Mouse (Mus musculus) neural tube, embryonic 14.5 days (tissue): ENCODE measurements around the gene Akap13. TPM values are rescaled to one million over a fixed set of nuclear protein-coding genes. Genes with fewer than 3 reads are reported as not detected.

Source experiments
- ATAC-seq: fragments of 200-750 bp; cut with Nextera tagmentation; 2 replicates; pipeline ENCODE4 v1.8.0; 2017; ENCODE audit warnings: low read depth, mild to moderate bottlenecking, moderate TSS enrichment, moderate library complexity
- H3K27ac ChIP-seq: fragments of 300-500 bp; sonication (generic); 2 replicates; pipeline ENCODE4 v1.5.1; 2014; ENCODE audit warnings: low read depth, mild to moderate bottlenecking, control low read depth, low read length, moderate library complexity, mixed read lengths
- H3K27me3 ChIP-seq: fragments of 300-500 bp; sonication (generic); 2 replicates; pipeline ENCODE4 v1.6.1; 2014; ENCODE audit warnings: low read length; ENCODE audit not compliant: control insufficient read depth, insufficient read depth
- H3K36me3 ChIP-seq: fragments of 300-500 bp; sonication (generic); 2 replicates; pipeline ENCODE4 v1.6.1; 2014; ENCODE audit warnings: low read length, mixed read lengths; ENCODE audit not compliant: control insufficient read depth, insufficient read depth
- H3K4me1 ChIP-seq: fragments of 300-500 bp; sonication (generic); 2 replicates; pipeline ENCODE4 v1.6.1; 2014; ENCODE audit warnings: low read length; ENCODE audit not compliant: control insufficient read depth, insufficient read depth
- H3K4me2 ChIP-seq: fragments of 300-500 bp; sonication (generic); 2 replicates; pipeline ENCODE4 v1.6.1; 2014; ENCODE audit warnings: mild to moderate bottlenecking, low read depth, low read length, control low read depth
- H3K4me3 ChIP-seq: fragments of 300-500 bp; sonication (generic); 2 replicates; pipeline ENCODE4 v1.5.1; 2014; ENCODE audit warnings: low read depth, low read length, control low read depth, mixed read lengths
- H3K9ac ChIP-seq: fragments of 300-500 bp; sonication (generic); replicated peaks from 2 replicates; pipeline ENCODE4 v1.6.1; 2014; ENCODE audit warnings: low read depth, mild to moderate bottlenecking, control low read depth, low read length, mixed read lengths
- H3K9me3 ChIP-seq: fragments of 300-500 bp; sonication (generic); 2 replicates; pipeline ENCODE4 v1.6.1; 2016; ENCODE audit warnings: low read length; ENCODE audit not compliant: control insufficient read depth
- WGBS: fragments of 180-500 bp; shearing (Covaris S2); extraction: QIAGEN DNeasy Blood & Tissue Kit; methylation state at CpG from one replicate; pipeline ENCODE4 v1.1.7; 2014; 5-methylcytosine and 5-hydroxymethylcytosine counted together
- polyA plus RNA-seq: library from polyadenylated mRNA; unstranded; fragments of >200 nt; fragmentation: Nextera tagmentation; extraction: Ambion mirVana; gene quantifications from 2 replicates; pipeline ENCODE4 v1.2.1, GENCODE M21; 2014

Gene Akap13
- polyA plus RNA-seq, 1 experiment from 2014 or later = 19.8 TPM

DNA sequence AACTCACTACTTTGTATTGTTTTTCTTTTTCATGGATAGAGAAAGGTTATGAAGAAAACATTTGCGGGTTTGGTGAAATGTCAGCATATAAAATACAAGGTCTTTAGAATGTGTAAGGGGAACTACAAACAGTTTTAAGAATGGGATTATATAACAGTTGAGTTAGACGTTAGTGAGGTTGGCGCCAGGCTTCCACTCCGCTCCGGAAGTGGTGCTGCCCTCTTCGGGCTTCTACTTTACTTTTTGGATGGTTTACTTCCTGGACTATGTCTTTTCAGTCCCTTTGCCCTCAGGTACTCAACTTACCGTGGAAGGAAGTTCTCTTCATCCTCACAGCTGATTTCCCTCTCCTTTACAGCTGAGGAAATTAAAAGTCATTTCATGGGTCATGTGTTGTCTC, 43.9 kb downstream of the Akap13 start:
- no peaks in the 10 kb centered on the region for H3K4me1 ChIP-seq
- no peak overlapping the region for H3K4me3 ChIP-seq
- no peak overlapping the region for H3K9ac ChIP-seq
- no peaks in the 10 kb centered on the region for H3K27me3 ChIP-seq
- no peak overlapping the region for H3K27ac ChIP-seq
- no peaks in the 10 kb centered on the region for H3K36me3 ChIP-seq
- 90% methylated on average over 7 of the region's 7 CpGs for WGBS
- H3K9me3 ChIP-seq = no peaks in the 10 kb centered on the region
- no peak overlapping the region for H3K4me2 ChIP-seq
- ATAC-seq = no peak

DNA sequence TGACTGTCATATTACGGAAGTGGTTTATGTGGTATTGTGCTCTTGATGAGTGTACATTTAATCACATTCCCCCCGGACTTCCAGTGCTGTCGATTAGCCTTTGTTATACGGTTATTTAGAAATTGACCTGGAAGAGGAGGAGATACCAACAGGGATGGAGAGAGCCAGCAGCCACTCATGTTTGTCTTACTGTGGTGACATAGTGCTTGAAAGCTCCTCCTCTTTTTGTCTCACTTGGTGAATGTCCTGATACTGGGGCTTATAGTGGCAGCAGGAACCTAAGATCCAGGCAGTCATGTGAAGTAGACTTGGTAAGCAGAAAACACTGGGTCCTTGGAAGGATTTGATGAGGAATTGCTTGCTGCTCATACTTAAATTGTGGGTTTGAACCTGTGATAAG, 44.8 kb downstream of the Akap13 start:
- H3K27me3 ChIP-seq = no peaks in the 10 kb centered on the region
- no peaks in the 10 kb centered on the region for H3K36me3 ChIP-seq
- no peaks in the 10 kb centered on the region for H3K9me3 ChIP-seq
- no peak overlapping the region for H3K27ac ChIP-seq
- no peak overlapping the region for H3K9ac ChIP-seq
- 91% methylated on average over 4 of the region's 4 CpGs for WGBS
- H3K4me3 ChIP-seq = no peak overlapping the region
- no peak for ATAC-seq
- no peaks in the 10 kb centered on the region for H3K4me1 ChIP-seq
- H3K4me2 ChIP-seq = no peak overlapping the region

DNA sequence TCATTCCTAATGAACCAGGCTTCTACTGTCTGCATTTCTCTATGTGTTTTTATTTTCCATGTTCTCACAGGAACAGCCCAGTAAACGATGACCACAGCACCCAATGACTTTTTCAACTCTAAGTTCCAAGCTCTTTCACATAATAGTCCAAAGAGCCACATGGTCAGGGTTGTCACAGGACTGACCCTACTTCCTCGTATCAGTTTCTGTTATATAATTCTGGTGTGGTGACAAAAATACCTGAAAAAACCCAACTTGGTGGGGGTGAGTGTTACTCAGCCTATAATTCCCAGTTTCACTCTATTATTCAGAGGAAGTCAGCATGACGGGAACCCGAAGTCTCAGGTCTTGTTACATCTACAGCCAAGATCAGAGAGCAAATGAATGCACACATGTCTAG, 45.5 kb downstream of the Akap13 start:
- no peaks in the 10 kb centered on the region for H3K4me1 ChIP-seq
- WGBS = 90% methylated on average over 4 of the region's 4 CpGs

DNA sequence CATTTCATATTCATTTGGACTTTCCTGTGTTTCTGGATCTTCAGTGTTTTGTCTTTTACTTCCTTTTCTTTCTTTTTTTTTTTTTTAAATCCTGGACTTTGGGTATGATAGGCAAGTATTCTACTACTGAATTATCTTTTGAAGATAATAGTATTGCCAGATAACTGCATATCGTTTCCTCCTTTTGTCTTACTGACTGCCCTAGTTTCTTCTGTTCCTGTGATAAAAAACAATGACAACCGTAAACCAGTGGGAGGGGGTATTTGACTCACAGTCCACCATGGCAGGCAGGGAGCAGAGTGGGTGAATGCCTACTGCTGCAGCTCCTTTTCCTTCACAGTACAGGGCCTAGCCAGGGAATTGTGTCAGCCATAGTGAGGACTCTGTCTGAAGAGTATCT, 49.2 kb downstream of the Akap13 start:
- H3K27me3 ChIP-seq = no peaks in the 10 kb centered on the region
- H3K36me3 ChIP-seq = no peaks in the 10 kb centered on the region
- WGBS = 17% methylated on average over 2 of the region's 2 CpGs
- no peaks in the 10 kb centered on the region for H3K9me3 ChIP-seq
- H3K4me2 ChIP-seq = no peak overlapping the region
- no peak overlapping the region for H3K27ac ChIP-seq
- H3K4me1 ChIP-seq = no peaks in the 10 kb centered on the region
- no peak overlapping the region for H3K9ac ChIP-seq
- no peak overlapping the region for H3K4me3 ChIP-seq
- ATAC-seq = no peak

More for the DNA sequence above, 45.5 kb downstream of the Akap13 start:
- H3K27me3 ChIP-seq = no peaks in the 10 kb centered on the region
- no peak overlapping the region for H3K4me3 ChIP-seq
- H3K4me2 ChIP-seq = no peak overlapping the region
- H3K36me3 ChIP-seq = no peaks in the 10 kb centered on the region
- no peak for ATAC-seq
- no peak overlapping the region for H3K9ac ChIP-seq
- no peaks in the 10 kb centered on the region for H3K9me3 ChIP-seq
- no peak overlapping the region for H3K27ac ChIP-seq

DNA sequence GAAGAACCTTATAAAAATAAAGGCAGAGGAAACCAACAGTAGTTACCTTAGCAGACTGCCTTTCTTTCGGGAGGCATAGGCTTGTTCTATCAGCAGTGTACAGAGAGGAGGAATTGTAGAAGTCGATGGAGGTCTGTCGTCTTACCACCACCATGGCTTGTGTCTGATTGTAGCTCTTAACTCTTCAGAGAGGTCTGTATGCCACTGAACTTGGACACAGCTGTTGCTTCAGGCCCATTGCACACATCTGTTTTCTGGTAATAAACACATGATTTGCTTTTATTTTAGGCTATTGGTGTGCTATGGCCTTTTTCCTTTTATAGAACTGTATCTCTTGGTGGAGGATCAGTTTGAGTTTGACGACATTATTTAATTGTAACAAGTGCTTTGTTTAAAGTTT, 51.3 kb downstream of the Akap13 start:
- no peaks in the 10 kb centered on the region for H3K36me3 ChIP-seq
- 86% methylated on average over 4 of the region's 4 CpGs for WGBS
- no peak for ATAC-seq
- H3K4me2 ChIP-seq = no peak overlapping the region
- no peaks in the 10 kb centered on the region for H3K27me3 ChIP-seq
- H3K9me3 ChIP-seq = no peaks in the 10 kb centered on the region
- H3K4me1 ChIP-seq = no peaks in the 10 kb centered on the region
- no peak overlapping the region for H3K9ac ChIP-seq
- H3K27ac ChIP-seq = no peak overlapping the region
- H3K4me3 ChIP-seq = no peak overlapping the region

DNA sequence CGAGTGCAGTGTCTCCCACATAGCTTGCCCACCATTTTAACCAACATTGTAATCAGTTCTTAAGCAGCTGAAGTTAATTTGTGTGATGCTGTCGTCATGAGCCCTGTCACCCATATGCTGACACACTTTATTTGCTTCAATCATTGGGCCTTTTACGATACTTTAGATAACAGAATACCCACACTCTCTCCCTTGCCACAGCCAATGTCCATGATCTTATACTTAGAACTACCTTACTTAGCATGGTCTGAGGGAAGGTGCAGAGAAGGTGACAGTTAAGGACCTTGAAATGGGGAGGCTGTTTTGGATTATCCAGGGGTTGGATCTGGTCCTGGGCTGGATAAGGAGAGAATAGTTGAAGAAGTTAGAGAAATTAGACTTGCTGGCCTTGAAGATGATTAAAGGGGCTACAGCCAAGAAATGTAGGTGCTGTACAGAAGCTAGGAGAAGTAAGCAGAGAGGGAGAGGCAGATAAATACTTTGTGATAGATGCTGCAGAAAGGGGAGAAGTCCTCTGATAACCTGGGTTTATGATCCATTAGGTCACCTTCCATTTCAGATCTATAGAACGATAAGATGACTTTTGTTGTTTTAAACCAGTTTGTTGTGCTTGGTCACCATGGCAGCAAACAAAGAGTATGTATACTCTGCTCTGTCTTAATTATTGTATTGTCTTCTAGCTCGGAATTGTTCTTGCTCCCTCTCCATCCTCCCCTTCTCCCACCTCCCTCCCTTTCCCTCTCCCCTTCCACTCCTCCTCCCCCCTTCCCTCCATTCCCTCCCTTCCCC, 53.9 kb downstream of the Akap13 start:
- WGBS = 57% methylated on average over 5 of the region's 5 CpGs
- Histone ChIP-seq H3K9ac (no peak overlapping the region), H3K36me3 (no peaks in the 10 kb centered on the region), H3K4me1 (no peaks in the 10 kb centered on the region), H3K4me2 (no peak overlapping the region), H3K27ac (no peak overlapping the region), H3K9me3 (no peaks in the 10 kb centered on the region), H3K4me3 (no peak overlapping the region), H3K27me3 (no peaks in the 10 kb centered on the region)
- ATAC-seq = no peak

DNA sequence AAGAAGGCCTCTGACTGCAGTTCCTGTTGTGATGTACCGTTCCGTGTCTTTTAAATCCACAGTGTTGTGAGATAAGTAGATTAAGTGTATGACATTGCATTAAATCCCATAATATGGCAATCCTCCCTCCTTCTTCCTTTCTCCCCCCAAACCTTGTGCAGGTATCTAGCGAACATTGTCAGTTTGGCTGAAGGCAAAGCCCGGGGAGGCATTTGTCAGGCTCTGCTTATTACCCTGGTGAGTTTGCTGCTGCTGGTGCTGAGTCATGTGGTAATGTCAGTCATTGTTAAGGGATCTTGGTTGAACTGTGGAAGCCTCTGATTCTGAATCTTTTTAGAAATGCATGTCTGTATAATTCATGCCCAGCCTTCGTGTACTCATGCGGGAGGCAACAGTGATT, 60.1 kb downstream of the Akap13 start:
- Histone ChIP-seq H3K9me3 (no peaks in the 10 kb centered on the region), H3K4me3 (no peak overlapping the region), H3K4me1 (no peaks in the 10 kb centered on the region), H3K27ac (no peak overlapping the region), H3K36me3 (no peaks in the 10 kb centered on the region), H3K27me3 (no peaks in the 10 kb centered on the region), H3K4me2 (no peak overlapping the region), H3K9ac (no peak overlapping the region)
- 89% methylated on average over 6 of the region's 6 CpGs for WGBS
- ATAC-seq = no peak

DNA sequence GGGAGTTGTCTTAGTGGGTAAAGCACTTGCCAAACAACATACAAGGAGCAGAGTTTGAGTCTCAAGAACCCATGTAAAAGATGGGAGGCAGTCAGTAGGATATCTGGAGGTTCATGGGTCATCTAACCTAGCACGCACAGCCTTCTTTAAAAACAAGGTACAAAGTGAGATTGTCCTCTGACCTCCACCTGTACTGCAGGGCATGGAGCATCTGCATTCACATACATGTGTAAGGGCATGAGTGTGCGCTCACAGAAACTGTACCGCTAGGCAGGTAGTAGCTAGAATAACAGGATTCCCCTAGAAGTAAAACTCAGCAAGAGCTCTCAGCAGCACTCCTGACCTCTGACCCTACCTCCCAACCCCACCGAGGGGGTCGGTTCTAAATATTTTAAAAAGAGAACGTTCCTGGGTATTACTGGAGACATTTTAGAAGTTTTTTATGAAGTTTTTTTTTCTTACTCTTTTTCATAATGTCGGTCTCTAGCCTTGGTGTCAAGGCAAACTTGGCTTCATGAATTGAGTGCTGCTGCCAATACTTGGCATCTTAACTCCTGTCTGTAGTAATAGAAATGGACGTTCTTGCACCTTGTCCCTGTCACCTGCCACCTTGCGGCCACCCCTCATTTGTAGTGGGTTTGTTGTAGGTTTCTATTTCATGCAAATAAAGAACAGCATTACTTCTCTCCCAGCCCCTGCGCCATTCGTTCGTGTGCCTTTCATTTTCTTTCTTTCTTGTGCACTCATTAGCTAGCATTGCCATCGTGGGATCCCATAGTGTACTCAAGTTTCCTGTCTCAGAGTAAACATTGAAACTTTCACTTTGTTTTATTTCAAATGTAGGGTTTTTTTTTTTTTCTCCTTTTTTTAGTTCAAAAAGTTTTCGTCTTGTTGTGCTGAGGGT, 61.6 kb downstream of the Akap13 start:
- no peaks in the 10 kb centered on the region for H3K36me3 ChIP-seq
- no peaks in the 10 kb centered on the region for H3K27me3 ChIP-seq
- no peak overlapping the region for H3K4me2 ChIP-seq
- no peaks in the 10 kb centered on the region for H3K4me1 ChIP-seq
- no peaks in the 10 kb centered on the region for H3K9me3 ChIP-seq
- no peak overlapping the region for H3K4me3 ChIP-seq
- ATAC-seq = no peak
- no peak overlapping the region for H3K9ac ChIP-seq
- H3K27ac ChIP-seq = no peak overlapping the region
- WGBS = 88% methylated on average over 14 of the region's 14 CpGs

DNA sequence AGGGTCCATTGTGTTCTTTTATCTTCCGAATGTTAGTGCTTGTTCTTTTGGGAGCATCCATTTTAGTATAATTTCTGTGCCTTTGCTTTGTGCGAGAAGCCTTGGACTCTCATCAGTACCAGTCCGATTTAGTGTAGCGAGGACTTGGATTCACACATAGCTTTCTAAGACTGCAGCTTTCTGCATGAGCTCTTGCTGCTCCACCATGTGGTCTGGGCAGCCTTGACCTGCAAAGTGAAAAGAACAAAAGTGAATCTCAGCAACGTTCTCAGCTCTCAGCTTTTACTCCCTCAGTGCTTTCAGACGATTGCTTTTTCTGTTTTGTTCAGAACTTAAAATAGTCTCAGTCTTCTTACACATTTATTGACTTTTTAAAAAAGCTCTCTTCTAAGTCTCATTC, 65.2 kb downstream of the Akap13 start:
- Histone ChIP-seq H3K9me3 (no peaks in the 10 kb centered on the region), H3K36me3 (no peaks in the 10 kb centered on the region), H3K27me3 (no peaks in the 10 kb centered on the region), H3K27ac (no peak overlapping the region), H3K4me1 (no peaks in the 10 kb centered on the region), H3K4me3 (no peak overlapping the region), H3K9ac (no peak overlapping the region), H3K4me2 (no peak overlapping the region)
- 48% methylated on average over 6 of the region's 6 CpGs for WGBS
- no peak for ATAC-seq
